Comparison of ENCODE assay signal across 23 mouse cellular contexts in the genomic region with DNA sequence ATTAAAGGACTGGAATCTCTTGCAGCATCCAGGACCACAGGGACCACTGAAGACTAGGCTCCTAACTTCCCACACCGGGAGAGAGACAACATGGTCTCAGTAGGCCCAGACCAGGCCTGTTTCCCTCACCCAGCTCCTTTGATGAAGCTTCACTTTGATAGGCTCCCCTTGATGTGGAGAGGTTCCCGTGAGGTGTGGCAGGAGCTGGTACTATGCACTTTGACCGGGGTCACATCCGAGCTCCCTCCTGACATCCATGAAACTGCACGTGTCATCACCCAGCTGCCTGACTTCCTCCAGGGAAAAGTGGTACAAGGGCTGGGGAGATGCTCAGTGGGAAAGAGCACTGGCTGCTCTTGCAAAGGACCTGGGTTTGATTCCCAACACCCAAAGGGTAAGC. TPM values are rescaled to one million over a fixed set of nuclear protein-coding genes. Genes with fewer than 3 reads are reported as not detected.
DNase-seq lines count a peak whose midpoint lies in the region; ATAC-seq and TF ChIP-seq lines count a peak whose summit lies in the region.
"Had no signal": no experiment of that assay in that cellular context is flagged by ENCODE, and none has a peak within 500 bp of the region (broad histone marks: within the 10 kb centered on the region; RNA-seq: fewer than 3 reads in every experiment).

No protein-coding gene starts in this region.

- H3K27ac ChIP-seq in heart, adult 2 months: peak overlapping the region; percentile 71
- peak overlapping the region; percentile 84 for H3K27ac ChIP-seq in layer of hippocampus, adult 2 months
- peak overlapping the region; percentile 14; the same call in 1 of the 2 replicates for H3K27ac ChIP-seq in small intestine, adult 2 months (ENCODE audit: insufficient read depth, low read depth, low read length)
- H3K27ac ChIP-seq: kidney, postnatal 0 days; limb, embryonic 12.5 days had no signal

- no peak overlapping the region for H3K9ac ChIP-seq in heart, adult 2 months (ENCODE audit: low read depth, low read length)
- H3K9ac ChIP-seq: heart, embryonic 13.5 days; limb, embryonic 12.5 days had no signal

- no peaks in the 10 kb centered on the region for H3K79me2 ChIP-seq in heart, adult 2 months (replicated peaks; ENCODE audit: control insufficient read depth, insufficient read depth, low read length)

- H3K4me1 ChIP-seq in heart, adult 2 months (ENCODE audit: control insufficient read depth, insufficient read depth, low read length): peaks cover 19% of the 10 kb centered on the region
- H3K4me1 ChIP-seq in megakaryocyte, embryonic 14.5 days: peaks cover 98% of the 10 kb centered on the region
- peaks cover 29% of the 10 kb centered on the region for H3K4me1 ChIP-seq in small intestine, adult 2 months (ENCODE audit: control insufficient read depth, insufficient read depth, insufficient read length, low read length)

- no peak for TF ChIP-seq EP300 in heart, adult 2 months (IDR thresholded peaks at IDR 0.05; ENCODE audit: insufficient read depth, low read depth, low read length)

- TF ChIP-seq POLR2A in heart, adult 2 months (IDR thresholded peaks at IDR 0.05; ENCODE audit: insufficient read depth, low read depth, low read length): no peak
- TF ChIP-seq POLR2A in small intestine, adult 2 months (IDR thresholded peaks at IDR 0.05; ENCODE audit: low read depth, low read length): no peak

- 84% methylated on average over 5 of the region's 5 CpGs for WGBS in heart, adult 2 months
- 42% methylated on average over 5 of the region's 5 CpGs for WGBS in small intestine, adult 2 months

- intact Hi-C loops in heart, adult 2 months (cut with DNase I): no loop called here
- intact Hi-C loops in heart, postnatal 10 days (cut with DNase I): loop anchor here (2.0 kb wide), 1 partner anchor 16 kb away; no protein-coding TSS in a partner anchor

- no peak for ATAC-seq in megakaryocyte, adult 5-6 weeks (ENCODE audit: poor library complexity, severe bottlenecking)

- no peak overlapping the region for H3K4me3 ChIP-seq in heart, adult 2 months
- H3K4me3 ChIP-seq in layer of hippocampus, adult 2 months: no peak overlapping the region
- H3K4me3 ChIP-seq in megakaryocyte, embryonic 14.5 days (replicated peaks): peak overlapping the region; percentile 8
- no peak overlapping the region for H3K4me3 ChIP-seq in small intestine, adult 2 months (ENCODE audit: low read depth, low read length)
- H3K4me3 ChIP-seq: heart, embryonic 13.5 days; limb, embryonic 12.5 days had no signal

- no peak for TF ChIP-seq CTCF in heart, adult 2 months (IDR thresholded peaks at IDR 0.05)
- TF ChIP-seq CTCF in layer of hippocampus, adult 2 months (conservative IDR thresholded peaks at IDR 0.05): no peak
- TF ChIP-seq CTCF in small intestine, adult 2 months (IDR thresholded peaks at IDR 0.05; ENCODE audit: extremely low read depth, insufficient read length, insufficient replicate concordance, low read depth, low read length): no peak

- peaks cover 3% of the 10 kb centered on the region for H3K36me3 ChIP-seq in heart, adult 2 months (ENCODE audit: control insufficient read depth, insufficient read depth, low read length)
- H3K36me3 ChIP-seq in megakaryocyte, embryonic 14.5 days (replicated peaks; ENCODE audit: low read length): peaks cover 100% of the 10 kb centered on the region
- H3K36me3 ChIP-seq in small intestine, adult 2 months (ENCODE audit: control insufficient read depth, insufficient read depth, low read length): peaks cover 6% of the 10 kb centered on the region; the same call in 1 of the 2 replicates

- H3K9me3 ChIP-seq in megakaryocyte, embryonic 14.5 days: no peaks in the 10 kb centered on the region
- H3K9me3 ChIP-seq: heart, embryonic 13.5 days; limb, embryonic 12.5 days had no signal

- H3K27me3 ChIP-seq in heart, adult 2 months (ENCODE audit: control insufficient read depth, insufficient read depth, low read length): no peaks in the 10 kb centered on the region
- H3K27me3 ChIP-seq in megakaryocyte, embryonic 14.5 days (replicated peaks): no peaks in the 10 kb centered on the region
- H3K27me3 ChIP-seq in small intestine, adult 2 months (ENCODE audit: control insufficient read depth, insufficient read depth, low read length): no peaks in the 10 kb centered on the region
- H3K27me3 ChIP-seq: heart, embryonic 13.5 days; limb, embryonic 12.5 days had no signal

- no peak for DNase-seq in heart, adult 2 months
- DNase-seq in heart, postnatal 10 days: no peak
- DNase-seq in layer of hippocampus, adult 2 months (ENCODE audit: low spot score in 2 of 2): no peak
- no peak for DNase-seq in layer of hippocampus, adult 9-11 months
- no peak for DNase-seq in lung, postnatal 25 days (ENCODE audit: low spot score)
- DNase-seq: adrenal gland, adult 2 months; cerebellum, adult 11-12 months; cerebellum, postnatal 10 days; gastrocnemius, postnatal 36 days; heart, postnatal 36 days; kidney, adult 11 months; lung, postnatal 10 days; right cerebral cortex, adult 18-20 months; thymus, adult 2 months; thymus, postnatal 4 days had no signal

RNA-seq across cellular contexts. Expression of gene Plekho2, which starts 16.8 kb away (rescaled TPM):
- total RNA-seq in heart, adult 2 months (2021): 10 to 100 TPM in 1 of 2 experiments, 1 to 10 TPM in 1; 9.9 to 11.1 TPM
- polyA plus RNA-seq in heart, adult 2 months (2012; rRNA removed): 16.5 and 18.8 TPM in 2 replicates
- total RNA-seq in heart, postnatal 10 days (2021): 10 to 100 TPM; 18.3 to 21.2 TPM
- 10 to 100 TPM; 12.0 to 14.5 TPM for total RNA-seq in layer of hippocampus, adult 2 months (2021)
- polyA plus RNA-seq in megakaryocyte, embryonic 14.5 days (2012; ENCODE audit: insufficient read depth, low replicate concordance): 198 and 329 TPM in 2 replicates
- 59.1 and 68.1 TPM in 2 replicates for total RNA-seq in megakaryocyte, adult 5-6 weeks (2015)
- total RNA-seq in megakaryocyte, adult 5-6 weeks (2017): 52.5 and 60.6 TPM in 2 replicates
- 6.3 and 9.7 TPM in 2 replicates for polyA plus RNA-seq in small intestine, adult 2 months (2012; rRNA removed)

RNA-seq across cellular contexts. Expression of gene Pif1, which starts 23.9 kb away (rescaled TPM):
- total RNA-seq in heart, adult 2 months (2021): not detected
- 0.18 and 0.23 TPM in 2 replicates for polyA plus RNA-seq in heart, adult 2 months (2012; rRNA removed)
- 1 to 10 TPM; 1.9 to 2.4 TPM for total RNA-seq in heart, postnatal 10 days (2021)
- under 1 TPM; 0.17 to 0.38 TPM for total RNA-seq in layer of hippocampus, adult 2 months (2021)
- 3.9 and 6.9 TPM in 2 replicates for polyA plus RNA-seq in megakaryocyte, embryonic 14.5 days (2012; ENCODE audit: insufficient read depth, low replicate concordance)
- total RNA-seq in megakaryocyte, adult 5-6 weeks (2015): 12.1 and 12.6 TPM in 2 replicates
- 12.7 and 16.9 TPM in 2 replicates for total RNA-seq in megakaryocyte, adult 5-6 weeks (2017)
- 3.8 and 5.0 TPM in 2 replicates for polyA plus RNA-seq in small intestine, adult 2 months (2012; rRNA removed)

RNA-seq across cellular contexts. Expression of gene Ankdd1a, which starts 43.1 kb away (rescaled TPM):
- not detected for total RNA-seq in heart, adult 2 months (2021)
- polyA plus RNA-seq in heart, adult 2 months (2012; rRNA removed): not detected in 2 replicates
- under 1 TPM in 1 of 2 experiments, not detected in 1; 0.22 TPM for total RNA-seq in heart, postnatal 10 days (2021)
- total RNA-seq in layer of hippocampus, adult 2 months (2021): 1 to 10 TPM; 4.8 to 5.0 TPM
- polyA plus RNA-seq in megakaryocyte, embryonic 14.5 days (2012; ENCODE audit: insufficient read depth, low replicate concordance): 2.0 TPM in 1 of 2 replicates, not detected in the other
- total RNA-seq in megakaryocyte, adult 5-6 weeks (2015): not detected in 2 replicates
- total RNA-seq in megakaryocyte, adult 5-6 weeks (2017): 0.08 TPM in 1 of 2 replicates, not detected in the other
- not detected in 2 replicates for polyA plus RNA-seq in small intestine, adult 2 months (2012; rRNA removed)
- total RNA-seq: ES-E14; gastrocnemius, postnatal 36 days; heart, postnatal 36 days had no signal
- polyA plus RNA-seq: embryonic facial prominence, embryonic 11.5 days; heart, embryonic 13.5 days; limb, embryonic 12.5 days had no signal

Comparison
In these comparisons a context has a peak if more than half of its experiments do, and no peak if none do; other contexts are left out.
1. H3K27ac ChIP-seq: peak in every context shown above with its lines; median percentile 84 in layer of hippocampus, adult 2 months; 71 in heart, adult 2 months; 14 in small intestine, adult 2 months.
2. RNA of gene Ankdd1a, which starts 43.1 kb away (total RNA-seq): 4.8 to 5.0 TPM in layer of hippocampus, adult 2 months; 0.22 TPM in heart, postnatal 10 days, not detected in heart, adult 2 months and 0.08 TPM in megakaryocyte, adult 5-6 weeks; every median in the first group is over 4 times any median in the second.